Mouse (Mus musculus) hindbrain, embryonic 16.5 days (tissue): ENCODE data around the gene Meis2. TPM values are rescaled to one million over a fixed set of nuclear protein-coding genes. Genes with fewer than 3 reads are reported as not detected.

Experiments used
- ATAC-seq: fragments of 200-750 bp; cut with Nextera tagmentation; 2 replicates; pipeline ENCODE4 v1.8.0; 2017; ENCODE audit warnings: moderate TSS enrichment, moderate library complexity
- H3K27ac ChIP-seq: fragments of 300-500 bp; sonication (generic); 2 replicates; pipeline ENCODE4 v1.5.1; 2014; ENCODE audit warnings: low read depth, mild to moderate bottlenecking, control low read depth, low read length, moderate library complexity
- H3K27me3 ChIP-seq: fragments of 300-500 bp; sonication (generic); replicated peaks from 2 replicates; pipeline ENCODE4 v1.6.1; 2014; ENCODE audit warnings: low read length; ENCODE audit not compliant: control insufficient read depth, insufficient read depth
- H3K36me3 ChIP-seq: fragments of 300-500 bp; sonication (generic); 2 replicates; pipeline ENCODE4 v1.6.1; 2014; ENCODE audit warnings: mild to moderate bottlenecking, low read length, moderate library complexity, mixed read lengths; ENCODE audit not compliant: control insufficient read depth, insufficient read depth
- H3K4me1 ChIP-seq: fragments of 300-500 bp; sonication (generic); 2 replicates; pipeline ENCODE4 v1.6.1; 2014; ENCODE audit warnings: low read depth, low read length; ENCODE audit not compliant: control insufficient read depth, insufficient read depth
- H3K4me2 ChIP-seq: fragments of 300-500 bp; sonication (generic); 2 replicates; pipeline ENCODE4 v1.6.1; 2014; ENCODE audit warnings: mild to moderate bottlenecking, low read length, control low read depth, moderate library complexity
- H3K4me3 ChIP-seq: fragments of 300-500 bp; sonication (generic); 2 replicates; pipeline ENCODE4 v1.5.1; 2014; ENCODE audit warnings: mild to moderate bottlenecking, low read length, control low read depth, moderate library complexity
- H3K9ac ChIP-seq: fragments of 300-500 bp; sonication (generic); 2 replicates; pipeline ENCODE4 v1.6.1; 2014; ENCODE audit warnings: low read depth, mild to moderate bottlenecking, control low read depth, low read length, moderate library complexity
- H3K9me3 ChIP-seq: fragments of 300-500 bp; sonication (generic); 2 replicates; pipeline ENCODE4 v1.6.1; 2014; ENCODE audit warnings: mild to moderate bottlenecking, low read length, moderate library complexity; ENCODE audit not compliant: control insufficient read depth
- WGBS: fragments of 180-500 bp; shearing (Covaris S2); extraction: QIAGEN DNeasy Blood & Tissue Kit; methylation state at CpG from one replicate; pipeline ENCODE4 v1.1.7; 2014; 5-methylcytosine and 5-hydroxymethylcytosine counted together
- polyA plus RNA-seq: library from polyadenylated mRNA; unstranded; fragments of >200 nt; fragmentation: Nextera tagmentation; extraction: Ambion mirVana; gene quantifications from 2 replicates; pipeline ENCODE4 v1.2.1, GENCODE M21; 2015

Meis2 gene
- polyA plus RNA-seq, 1 experiment from 2014 or later: 128 TPM

DNA sequence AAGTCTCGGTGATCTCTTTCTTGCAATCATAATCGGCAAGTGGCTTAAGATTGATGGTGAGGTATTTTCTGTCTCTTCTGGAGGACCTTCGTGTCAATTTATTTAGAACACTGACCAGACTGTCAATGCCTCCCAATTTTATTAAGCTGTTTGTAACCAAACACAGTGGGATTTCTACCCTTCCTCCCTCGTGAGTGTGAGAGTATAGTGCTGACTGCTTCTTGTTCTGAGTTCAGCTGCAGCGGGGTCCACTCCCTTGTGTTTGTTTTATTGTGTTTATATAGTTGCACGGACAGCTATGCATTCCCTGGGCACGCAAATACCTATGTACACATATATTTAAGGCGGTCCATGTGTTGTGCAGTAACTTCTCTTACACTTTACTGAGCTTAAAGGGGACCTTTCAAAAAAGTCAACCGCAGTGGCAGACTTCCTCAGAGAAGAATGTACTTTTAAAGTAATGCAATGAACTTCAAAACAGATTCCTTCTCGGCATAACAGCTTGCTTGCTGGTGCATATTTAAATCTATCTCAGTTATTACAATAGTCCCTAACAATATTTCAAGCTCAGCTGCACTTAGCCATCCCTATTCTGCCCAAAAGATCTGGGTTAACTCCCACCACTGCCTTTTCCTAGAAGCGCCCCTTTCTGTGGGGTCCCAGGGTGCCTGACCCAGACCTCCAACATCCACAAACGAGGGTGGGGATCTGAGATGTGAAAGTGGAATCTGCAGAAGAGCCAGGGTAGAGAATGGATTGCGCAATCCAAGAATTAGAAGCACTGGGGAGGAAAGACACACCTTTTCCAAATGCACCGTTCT, 211.4 kb downstream of the Meis2 start:
- peak overlapping the region; percentile 48 for H3K4me2 ChIP-seq
- no peaks in the 10 kb centered on the region for H3K36me3 ChIP-seq
- no peaks in the 10 kb centered on the region for H3K9me3 ChIP-seq
- H3K4me3 ChIP-seq: no peak overlapping the region
- peaks cover 14% of the 10 kb centered on the region for H3K4me1 ChIP-seq
- H3K9ac ChIP-seq: peak overlapping the region; percentile 6; the same call in 1 of the 2 replicates
- whole genome bisulfite sequencing: 15% methylated on average over 14 of the region's 14 CpGs
- no peak for ATAC-seq
- H3K27ac ChIP-seq: peak overlapping the region; percentile 12
- peaks cover 6% of the 10 kb centered on the region for H3K27me3 ChIP-seq

GRCm38 (mm10) chr2:115853221-115853620, 212.4 kb downstream of the Meis2 start:
- no peaks in the 10 kb centered on the region for H3K36me3 ChIP-seq
- H3K9me3 ChIP-seq: no peaks in the 10 kb centered on the region
- H3K27me3 ChIP-seq: peaks cover 6% of the 10 kb centered on the region
- H3K4me2 ChIP-seq: peak overlapping the region; percentile 64
- no peak overlapping the region for H3K9ac ChIP-seq
- no peak for ATAC-seq
- 18% methylated on average over 4 of the region's 4 CpGs for WGBS
- H3K27ac ChIP-seq: 0 out of 2 replicates have a peak overlapping the region, but pooled peaks have one; percentile 10
- no peak overlapping the region for H3K4me3 ChIP-seq
- peaks cover 14% of the 10 kb centered on the region for H3K4me1 ChIP-seq

DNA sequence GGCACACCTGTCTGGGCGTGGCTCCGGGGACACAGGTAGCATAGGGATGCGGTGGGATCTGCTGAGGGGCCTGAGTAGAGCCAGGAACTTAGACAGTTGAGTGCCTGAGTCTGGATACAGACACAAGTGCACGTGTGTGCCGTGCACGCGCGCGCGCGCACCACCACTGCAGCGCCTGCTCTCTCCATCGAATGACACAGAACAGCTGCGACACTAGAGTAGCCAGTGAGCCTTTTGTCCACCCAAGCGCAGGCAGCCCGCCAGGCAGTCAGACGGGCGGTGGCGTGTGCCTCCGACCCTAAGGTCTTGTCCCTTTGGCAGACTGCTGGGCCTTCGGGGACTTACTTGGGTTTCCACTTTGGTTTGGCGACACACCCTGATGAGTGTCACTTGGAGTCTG, 213.0 kb downstream of the Meis2 start:
- Histone ChIP-seq H3K36me3 (no peaks in the 10 kb centered on the region), H3K4me2 (peak overlapping the region; percentile 64), H3K4me1 (peaks cover 14% of the 10 kb centered on the region), H3K27me3 (peaks cover 4% of the 10 kb centered on the region; the same call in 1 of the 2 replicates), H3K27ac (peak overlapping the region; percentile 10; the same call in 1 of the 2 replicates), H3K9me3 (no peaks in the 10 kb centered on the region), H3K9ac (peak overlapping the region; percentile 24), H3K4me3 (peak overlapping the region; percentile 33)
- 1% methylated on average over 21 of the region's 22 CpGs for WGBS
- ATAC-seq: peak; percentile 71

- H3K9me3 ChIP-seq: no peaks in the 10 kb centered on the region
- peaks cover 14% of the 10 kb centered on the region for H3K4me1 ChIP-seq
- peak overlapping the region; percentile 64 for H3K4me2 ChIP-seq
- no peak overlapping the region for H3K27ac ChIP-seq
- 11% methylated on average over 11 of the region's 11 CpGs for WGBS
- H3K36me3 ChIP-seq: no peaks in the 10 kb centered on the region
- peaks cover 4% of the 10 kb centered on the region; the same call in 1 of the 2 replicates for H3K27me3 ChIP-seq
- peak overlapping the region; percentile 24 for H3K9ac ChIP-seq
- no peak for ATAC-seq
- H3K4me3 ChIP-seq: peak overlapping the region; percentile 33
These were observed 213.5 kb downstream of the Meis2 start for GRCm38 (mm10) chr2:115852109-115852508.

DNA sequence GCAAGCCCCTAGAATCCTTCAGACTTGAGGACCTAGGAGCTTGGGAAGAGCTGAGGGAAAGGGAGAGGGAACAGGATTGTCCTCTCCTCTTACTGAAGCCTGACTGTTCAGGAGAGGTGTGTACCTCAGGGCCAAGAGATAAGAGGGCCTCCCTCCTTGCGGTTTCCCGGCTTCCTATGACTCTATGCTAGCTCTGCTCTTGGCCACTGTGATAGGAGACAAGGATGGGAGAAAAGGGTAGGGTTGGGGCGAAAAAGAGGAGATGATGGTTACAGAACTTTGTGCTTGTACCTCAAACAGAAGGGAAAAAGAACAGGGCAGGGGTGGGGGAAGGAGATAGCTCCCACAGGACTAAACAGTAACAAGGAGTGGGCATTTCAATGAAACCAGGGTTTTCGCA, 214.7 kb downstream of the Meis2 start:
- Histone ChIP-seq H3K4me1 (peaks cover 10% of the 10 kb centered on the region), H3K4me2 (no peak overlapping the region), H3K27me3 (peaks cover 4% of the 10 kb centered on the region; the same call in 1 of the 2 replicates), H3K9me3 (no peaks in the 10 kb centered on the region), H3K4me3 (no peak overlapping the region), H3K27ac (no peak overlapping the region), H3K9ac (no peak overlapping the region), H3K36me3 (no peaks in the 10 kb centered on the region)
- WGBS: 96% methylated on average over 4 of the region's 4 CpGs
- no peak for ATAC-seq

DNA sequence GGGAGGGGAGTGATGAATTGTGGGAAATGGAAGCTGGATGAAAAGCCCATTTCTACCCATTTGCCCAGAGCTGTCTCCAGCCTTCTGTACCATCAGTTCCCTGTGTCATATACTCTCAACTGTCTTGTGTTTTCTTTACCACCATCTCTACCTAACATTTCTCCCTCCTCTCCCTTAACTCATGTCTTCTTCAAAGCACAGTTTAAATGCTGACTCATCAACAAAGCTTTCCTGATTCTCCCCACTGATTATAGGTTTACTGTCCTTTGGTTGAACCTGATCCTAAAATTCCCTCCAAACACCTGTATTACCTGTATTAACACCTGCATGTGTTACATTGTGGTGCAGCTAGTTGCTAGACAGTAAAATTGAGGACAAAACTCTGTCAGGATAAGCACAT, 222.8 kb downstream of the Meis2 start:
- no peak overlapping the region for H3K4me2 ChIP-seq
- no peak overlapping the region for H3K9ac ChIP-seq
- no peaks in the 10 kb centered on the region for H3K9me3 ChIP-seq
- no peaks in the 10 kb centered on the region for H3K4me1 ChIP-seq
- ATAC-seq: no peak
- H3K36me3 ChIP-seq: no peaks in the 10 kb centered on the region
- H3K4me3 ChIP-seq: no peak overlapping the region
- no peak overlapping the region for H3K27ac ChIP-seq
- H3K27me3 ChIP-seq: no peaks in the 10 kb centered on the region

DNA sequence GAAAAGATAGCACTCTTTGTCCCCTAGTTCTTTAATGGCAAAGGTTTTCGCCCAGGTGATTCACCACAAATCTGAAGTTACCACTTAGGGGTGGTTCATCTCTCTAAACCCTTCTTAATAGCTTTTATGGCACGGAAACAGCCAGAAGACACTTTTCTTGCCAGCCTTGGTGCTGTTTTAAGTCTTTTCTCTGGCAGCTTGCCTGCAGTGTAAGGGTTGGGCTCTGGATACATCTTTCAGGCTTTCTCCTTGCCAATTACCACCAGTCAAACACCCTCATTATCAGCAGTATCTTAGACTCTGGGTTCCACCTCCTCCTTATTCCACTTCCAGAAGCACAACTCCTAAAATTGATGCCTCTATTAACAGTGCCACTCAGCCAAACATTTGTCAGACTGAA, 229.6 kb downstream of the Meis2 start:
- H3K36me3 ChIP-seq: no peaks in the 10 kb centered on the region
- H3K4me1 ChIP-seq: no peaks in the 10 kb centered on the region
- no peak overlapping the region for H3K27ac ChIP-seq
- H3K9me3 ChIP-seq: no peaks in the 10 kb centered on the region
- H3K9ac ChIP-seq: no peak overlapping the region
- H3K4me2 ChIP-seq: no peak overlapping the region
- no peak for ATAC-seq
- 72% methylated on average over 2 of the region's 2 CpGs for WGBS
- no peaks in the 10 kb centered on the region for H3K27me3 ChIP-seq
- H3K4me3 ChIP-seq: no peak overlapping the region

DNA sequence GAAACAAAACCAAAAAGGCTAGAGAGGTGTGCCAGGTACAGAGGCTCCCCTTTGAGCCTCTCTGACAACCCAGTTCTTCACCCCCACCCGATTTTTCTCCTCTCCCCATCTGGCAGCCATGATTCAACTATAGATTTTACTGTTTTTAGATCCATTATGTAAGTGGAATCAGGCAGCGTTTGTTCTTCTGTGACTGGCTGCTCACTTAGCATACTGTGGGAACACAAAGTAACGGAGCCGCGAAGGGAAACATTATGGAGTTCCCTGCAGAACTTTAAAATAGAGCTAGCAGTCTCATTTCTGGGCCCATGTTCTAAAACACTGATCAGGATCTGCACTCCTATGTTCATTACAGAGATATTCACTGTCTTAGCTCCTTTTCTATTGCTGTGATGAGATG, 243.3 kb downstream of the Meis2 start:
- Histone ChIP-seq H3K36me3 (no peaks in the 10 kb centered on the region), H3K9me3 (no peaks in the 10 kb centered on the region; the same call in 1 of the 2 replicates), H3K9ac (no peak overlapping the region), H3K4me1 (no peaks in the 10 kb centered on the region), H3K4me3 (no peak overlapping the region), H3K27me3 (no peaks in the 10 kb centered on the region), H3K27ac (no peak overlapping the region), H3K4me2 (no peak overlapping the region)
- no peak for ATAC-seq
- WGBS: 87% methylated on average over 5 of the region's 5 CpGs

- H3K36me3 ChIP-seq: no peaks in the 10 kb centered on the region
- ATAC-seq: no peak
- WGBS: 89% methylated on average over 6 of the region's 6 CpGs
- peaks cover 9% of the 10 kb centered on the region for H3K4me1 ChIP-seq
- H3K9me3 ChIP-seq: no peaks in the 10 kb centered on the region; the same call in 1 of the 2 replicates
- H3K27me3 ChIP-seq: no peaks in the 10 kb centered on the region
- no peak overlapping the region for H3K27ac ChIP-seq
- no peak overlapping the region for H3K4me3 ChIP-seq
- H3K4me2 ChIP-seq: no peak overlapping the region
- H3K9ac ChIP-seq: no peak overlapping the region
These were observed 247.7 kb downstream of the Meis2 start for GRCm38 (mm10) chr2:115817959-115818358.
